Mouse (Mus musculus) limb, embryonic 14.5 days (tissue): ENCODE measurements at regions not wholly inside any gene's neighbourhood (a gene's known extent, or its start where the extent isn't known, plus 50 kb on each side); places are given as distances from the start of the nearest gene placed in this dataset.
A peak's percentile ranks its signal among the peaks of the same experiment; 100 is the strongest.

Experiments
- ATAC-seq: fragments of 200-750 bp; cut with Nextera tagmentation; 2 replicates; pipeline ENCODE4 v1.8.0; 2017; ENCODE audit warnings: low read depth, moderate number of reproducible peaks, moderate TSS enrichment; ENCODE audit not compliant: low FRiP score
- DNase-seq: peaks from one replicate; pipeline ENCODE4 v3.0.0-alpha.2; 2015; ENCODE audit warnings: low spot score
- H3K27ac ChIP-seq: fragments of 300-500 bp; sonication (generic); replicated peaks from 2 replicates; pipeline ENCODE4 v1.5.1; 2014; ENCODE audit warnings: low read depth, mild to moderate bottlenecking, low read length, moderate library complexity, mixed read lengths
- H3K27me3 ChIP-seq: fragments of 300-500 bp; sonication (generic); 2 replicates; pipeline ENCODE4 v1.6.1; 2014; ENCODE audit warnings: low read length, mixed read lengths; ENCODE audit not compliant: control insufficient read depth, insufficient read depth
- H3K36me3 ChIP-seq: fragments of 300-500 bp; sonication (generic); 2 replicates; pipeline ENCODE4 v1.6.1; 2014; ENCODE audit warnings: mild to moderate bottlenecking, low read length, moderate library complexity, mixed read lengths; ENCODE audit not compliant: control insufficient read depth, insufficient read depth
- H3K4me1 ChIP-seq: fragments of 300-500 bp; sonication (generic); 2 replicates; pipeline ENCODE4 v1.6.1; 2014; ENCODE audit warnings: antibody characterized with exemption, low read length, mixed read lengths; ENCODE audit not compliant: control insufficient read depth, insufficient read depth
- H3K4me2 ChIP-seq: fragments of 300-500 bp; sonication (generic); replicated peaks from 2 replicates; pipeline ENCODE4 v1.6.1; 2014; ENCODE audit warnings: low read depth, mild to moderate bottlenecking, low read length, moderate library complexity; ENCODE audit not compliant: severe bottlenecking
- H3K4me3 ChIP-seq: fragments of 300-500 bp; sonication (generic); replicated peaks from 2 replicates; pipeline ENCODE4 v1.5.1; 2014; ENCODE audit warnings: low read length
- H3K9ac ChIP-seq: fragments of 300-500 bp; sonication (generic); 2 replicates; pipeline ENCODE4 v1.6.1; 2014; ENCODE audit warnings: mild to moderate bottlenecking, low read depth, low read length, moderate library complexity; ENCODE audit not compliant: severe bottlenecking
- H3K9me3 ChIP-seq: fragments of 300-500 bp; sonication (generic); 2 replicates; pipeline ENCODE4 v1.6.1; 2016; ENCODE audit warnings: low read length; ENCODE audit not compliant: control insufficient read depth
- POLR2A ChIP-seq: fragments of 200-500 bp; IDR thresholded peaks from 2 replicates; pipeline ENCODE4 v1.8.0; 2012; ENCODE audit warnings: inconsistent platforms, mild to moderate bottlenecking, moderate library complexity, borderline replicate concordance; ENCODE audit not compliant: insufficient read depth, insufficient read length; ENCODE audit errors: extremely low read depth
- WGBS: fragments of 180-500 bp; shearing (Covaris S2); extraction: QIAGEN DNeasy Blood & Tissue Kit; methylation state at CpG from one replicate; pipeline ENCODE4 v1.1.7; 2014; 5-methylcytosine and 5-hydroxymethylcytosine counted together

GRCm38 (mm10) chr4:135056371-135056770 is 64.1 kb upstream of the Runx3 start:
- DNase-seq (no peak), ATAC-seq (no peak)
- Histone ChIP-seq H3K4me3 (no peak overlapping the region), H3K27ac (no peak overlapping the region), H3K36me3 (no peaks in the 10 kb centered on the region), H3K9ac (no peak overlapping the region), H3K4me1 (peaks cover 8% of the 10 kb centered on the region; the same call in 1 of the 2 replicates), H3K4me2 (no peak overlapping the region), H3K9me3 (no peaks in the 10 kb centered on the region), H3K27me3 (no peaks in the 10 kb centered on the region)
- no peak for TF ChIP-seq POLR2A
- WGBS = 92% methylated on average over 7 of the region's 7 CpGs

- H3K4me3 ChIP-seq = no peak overlapping the region
- 83% methylated on average over 11 of the region's 11 CpGs for WGBS
- DNase-seq = no peak
- no peak overlapping the region for H3K27ac ChIP-seq
- no peak for ATAC-seq
- no peak for TF ChIP-seq POLR2A
- no peak overlapping the region for H3K9ac ChIP-seq
- no peak overlapping the region for H3K4me2 ChIP-seq
- no peaks in the 10 kb centered on the region for H3K9me3 ChIP-seq
- H3K36me3 ChIP-seq = no peaks in the 10 kb centered on the region
- H3K27me3 ChIP-seq = no peaks in the 10 kb centered on the region
- H3K4me1 ChIP-seq = peaks cover 8% of the 10 kb centered on the region; the same call in 1 of the 2 replicates
Measured at GRCm38 (mm10) chr4:135057286-135057685, 63.2 kb upstream of the Runx3 start.

DNA sequence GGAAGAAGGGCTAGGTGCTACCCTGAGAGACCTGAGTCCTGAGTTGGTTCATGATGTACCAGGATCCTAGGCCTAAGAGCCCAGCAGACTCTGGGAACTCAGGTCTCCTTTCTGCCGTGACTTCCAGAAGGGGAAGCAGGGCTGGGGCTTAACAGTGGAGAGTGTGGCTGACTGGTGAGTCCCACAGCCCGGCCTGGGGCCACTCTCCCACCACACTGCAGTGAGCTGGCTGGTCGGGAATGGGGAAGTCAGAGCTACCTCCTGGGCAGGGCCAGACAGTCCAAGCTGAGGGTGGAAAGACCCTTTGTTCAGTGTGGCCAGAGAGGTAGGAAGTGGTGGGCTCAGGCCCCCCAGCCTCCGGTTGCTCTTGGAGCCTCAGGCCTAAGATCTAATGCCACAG is 61.6 kb upstream of the Runx3 start:
- Histone ChIP-seq H3K4me2 (no peak overlapping the region), H3K27me3 (no peaks in the 10 kb centered on the region), H3K36me3 (no peaks in the 10 kb centered on the region), H3K27ac (no peak overlapping the region), H3K4me3 (no peak overlapping the region), H3K9me3 (no peaks in the 10 kb centered on the region), H3K9ac (no peak overlapping the region), H3K4me1 (peaks cover 8% of the 10 kb centered on the region; the same call in 1 of the 2 replicates)
- WGBS = 79% methylated on average over 2 of the region's 4 CpGs
- no peak for TF ChIP-seq POLR2A
- ATAC-seq (no peak), DNase-seq (no peak)

- Histone ChIP-seq H3K27ac (no peak overlapping the region), H3K36me3 (no peaks in the 10 kb centered on the region), H3K9me3 (no peaks in the 10 kb centered on the region), H3K27me3 (no peaks in the 10 kb centered on the region), H3K4me3 (no peak overlapping the region), H3K9ac (no peak overlapping the region), H3K4me2 (no peak overlapping the region), H3K4me1 (peaks cover 8% of the 10 kb centered on the region; the same call in 1 of the 2 replicates)
- 64% methylated on average over 4 of the region's 4 CpGs for WGBS
- ATAC-seq = no peak
- TF ChIP-seq POLR2A = no peak
- no peak for DNase-seq
Measured at GRCm38 (mm10) chr4:135061030-135061743, 59.3 kb upstream of the Runx3 start.

- 10% methylated on average over 19 of the region's 19 CpGs for WGBS
- no peak for TF ChIP-seq POLR2A
- H3K9me3 ChIP-seq = no peaks in the 10 kb centered on the region
Measured at GRCm38 (mm10) chr4:135066766-135067479, 53.5 kb upstream of the Runx3 start.

More at GRCm38 (mm10) chr4:135066766-135067479, 53.5 kb upstream of the Runx3 start:
- DNase-seq = peak; percentile 76
- ATAC-seq = peak; percentile 68; the same call in 1 of the 2 replicates
- no peaks in the 10 kb centered on the region for H3K36me3 ChIP-seq
- no peaks in the 10 kb centered on the region for H3K27me3 ChIP-seq
- H3K4me3 ChIP-seq = no peak overlapping the region
- no peak overlapping the region for H3K27ac ChIP-seq
- no peak overlapping the region for H3K4me2 ChIP-seq
- no peak overlapping the region for H3K9ac ChIP-seq
- H3K4me1 ChIP-seq = no peaks in the 10 kb centered on the region
